Mouse (Mus musculus): ENCODE data around the gene Hist1h2bg. TPM values are rescaled to one million over a fixed set of nuclear protein-coding genes. Genes with fewer than 3 reads are reported as not detected.
A peak's percentile ranks its signal among the peaks of the same experiment; 100 is the strongest.
"Not testable (repeated sequence)": the region's sequence is repeated elsewhere in the genome, so short reads cannot be mapped to it uniquely, and the experiment has no call there.

Gene Hist1h2bg
- total and polyA plus RNA-seq, 2 experiments from 2014 or later: 4.3 to 1,110 TPM

DNA sequence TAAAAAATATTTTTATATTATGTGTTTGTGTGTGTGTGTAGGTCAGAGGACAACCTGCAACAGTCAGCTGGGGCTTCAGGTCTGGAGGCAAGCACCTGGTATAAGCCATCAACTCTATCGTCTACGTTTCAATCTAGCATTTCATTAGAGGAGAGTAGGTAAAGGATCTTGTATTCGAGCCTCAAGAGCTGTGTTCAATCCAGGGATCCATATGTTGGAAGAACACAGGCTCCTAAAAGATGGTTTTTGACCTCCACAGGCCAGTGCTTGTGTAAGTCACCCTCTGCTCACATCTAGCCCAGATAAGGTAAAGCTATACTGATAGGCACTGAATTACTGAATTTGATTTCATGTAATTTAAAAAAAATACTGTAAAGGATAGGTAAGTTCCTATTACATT lies 14.3 kb upstream of the Hist1h2bg start:
- no peak for TF ChIP-seq CTCF (IDR thresholded peaks at IDR 0.05; ENCODE audit: low read depth)
- no peak for TF ChIP-seq EP300 (IDR thresholded peaks at IDR 0.05; ENCODE audit: low read depth)
- H3K27ac ChIP-seq (ENCODE audit: low read depth): peak overlapping the region; percentile 57; the same call in 1 of the 2 replicates
- H3K4me1 ChIP-seq (ENCODE audit: control insufficient read depth, insufficient read depth): 0 out of 2 replicates have a peak, but pooled peaks cover 5% of the 10 kb centered on the region
- 76% methylated on average over 3 of the region's 3 CpGs for WGBS
- DNase-seq (ENCODE audit: low spot score) (no peak), ATAC-seq (ENCODE audit: insufficient read depth, low read depth) (no peak)
- H3K27me3 ChIP-seq (ENCODE audit: control insufficient read depth, insufficient read depth, low read length): no peaks in the 10 kb centered on the region
- H3K9me3 ChIP-seq (replicated peaks; ENCODE audit: control insufficient read depth, low read length): no peaks in the 10 kb centered on the region
- H3K36me3 ChIP-seq (replicated peaks; ENCODE audit: control insufficient read depth, insufficient read depth, low read length): no peaks in the 10 kb centered on the region
- no peak overlapping the region for H3K4me3 ChIP-seq (ENCODE audit: low read depth, low read length)
- no peak overlapping the region for H3K4me2 ChIP-seq (ENCODE audit: low read depth, low read length)
- no peak overlapping the region for H3K9ac ChIP-seq (replicated peaks; ENCODE audit: low read depth, low read length)

DNA sequence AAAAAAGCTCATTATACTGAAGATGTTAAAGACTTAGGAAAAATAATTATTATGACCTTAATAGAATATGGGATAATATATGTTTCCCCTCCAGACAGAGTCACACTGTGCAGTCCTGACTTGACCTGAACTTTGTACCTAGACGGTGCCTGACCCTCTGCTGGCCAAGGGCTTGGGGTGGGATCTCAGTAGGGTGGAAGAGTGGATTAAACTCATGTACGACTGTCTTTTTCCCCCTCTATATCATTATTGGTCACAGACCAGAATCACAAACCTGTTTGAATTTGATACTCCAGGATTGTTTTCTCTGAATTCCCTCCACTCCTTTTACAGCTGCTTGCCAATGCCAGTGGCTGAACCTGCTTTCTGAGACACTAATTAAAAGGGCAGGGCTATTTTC lies 10.5 kb upstream of the Hist1h2bg start:
- not testable (repeated sequence) for H3K27me3 ChIP-seq (ENCODE audit: control insufficient read depth, insufficient read depth, low read length); H3K4me3 ChIP-seq (ENCODE audit: low read depth, low read length); DNase-seq (ENCODE audit: low spot score); H3K36me3 ChIP-seq (replicated peaks; ENCODE audit: control insufficient read depth, insufficient read depth, low read length); H3K4me2 ChIP-seq (ENCODE audit: low read depth, low read length); H3K9ac ChIP-seq (replicated peaks; ENCODE audit: low read depth, low read length); H3K9me3 ChIP-seq (replicated peaks; ENCODE audit: control insufficient read depth, low read length); H3K4me1 ChIP-seq (ENCODE audit: control insufficient read depth, insufficient read depth); ATAC-seq (ENCODE audit: insufficient read depth, low read depth); H3K27ac ChIP-seq (ENCODE audit: low read depth)
- WGBS: 41% methylated on average over 2 of the region's 2 CpGs

DNA sequence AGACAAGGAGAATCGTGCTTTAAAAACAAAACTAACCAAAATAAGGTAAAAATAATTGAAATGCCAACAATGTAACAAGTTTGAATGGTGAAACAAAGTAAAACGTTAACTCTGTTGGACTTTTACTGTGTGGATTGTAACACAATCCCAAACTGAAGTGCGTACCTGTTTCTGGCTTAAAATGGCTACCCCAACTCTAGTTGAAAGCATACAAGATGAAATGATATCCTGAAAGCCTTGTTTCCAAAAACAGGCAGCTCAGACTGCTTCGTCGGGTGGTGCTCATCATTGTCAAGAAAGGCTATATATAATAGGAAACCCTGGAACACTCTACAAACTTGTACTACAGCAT lies 9.7 kb upstream of the Hist1h2bg start:
- ATAC-seq (ENCODE audit: insufficient read depth, low read depth); H3K9me3 ChIP-seq (replicated peaks; ENCODE audit: control insufficient read depth, low read length); H3K36me3 ChIP-seq (replicated peaks; ENCODE audit: control insufficient read depth, insufficient read depth, low read length); H3K27me3 ChIP-seq (ENCODE audit: control insufficient read depth, insufficient read depth, low read length); DNase-seq (ENCODE audit: low spot score); H3K4me1 ChIP-seq (ENCODE audit: control insufficient read depth, insufficient read depth): not testable (repeated sequence)
- 2% methylated on average over 2 of the region's 5 CpGs for WGBS
- peak overlapping the region; percentile 98 for H3K27ac ChIP-seq (ENCODE audit: low read depth)
- H3K4me3 ChIP-seq (ENCODE audit: low read depth, low read length): peak overlapping the region; percentile 51
- H3K4me2 ChIP-seq (ENCODE audit: low read depth, low read length): peak overlapping the region; percentile 74
- H3K9ac ChIP-seq (replicated peaks; ENCODE audit: low read depth, low read length): peak overlapping the region; percentile 59; the same call in 1 of the 2 replicates

DNA sequence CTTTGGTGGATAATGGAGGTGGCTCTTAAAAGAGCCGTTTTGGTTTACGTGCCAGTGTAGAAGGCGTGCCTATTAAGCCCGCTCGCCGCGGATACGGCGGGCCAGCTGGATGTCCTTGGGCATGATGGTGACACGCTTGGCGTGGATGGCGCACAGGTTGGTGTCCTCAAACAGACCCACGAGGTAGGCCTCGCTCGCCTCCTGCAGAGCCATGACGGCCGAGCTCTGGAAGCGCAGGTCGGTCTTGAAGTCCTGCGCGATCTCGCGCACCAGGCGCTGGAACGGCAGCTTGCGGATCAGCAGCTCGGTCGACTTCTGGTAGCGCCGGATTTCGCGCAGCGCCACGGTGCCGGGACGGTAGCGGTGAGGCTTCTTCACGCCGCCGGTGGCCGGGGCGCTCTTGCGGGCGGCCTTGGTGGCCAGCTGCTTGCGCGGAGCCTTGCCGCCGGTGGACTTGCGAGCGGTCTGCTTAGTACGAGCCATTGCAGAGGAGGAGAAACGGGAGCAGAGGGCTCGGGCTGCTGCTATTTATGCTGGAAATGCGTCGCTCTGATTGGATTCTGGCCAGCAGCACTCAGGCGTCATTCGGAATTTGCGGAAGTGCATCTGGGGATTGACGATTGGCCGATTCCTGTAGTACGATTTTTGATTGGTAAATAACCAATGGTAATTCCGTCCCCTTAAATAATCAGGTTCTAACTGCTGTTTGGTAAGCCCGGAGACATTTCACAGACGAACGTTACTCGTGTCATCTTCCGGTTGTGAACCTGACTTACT lies 9.1 kb upstream of the Hist1h2bg start, which contains the start of gene Hist1h3e:
TSS of gene Hist1h3e (minus strand) at position 487 of the 777 bp plus-strand sequence.
- H3K36me3 ChIP-seq (replicated peaks; ENCODE audit: control insufficient read depth, insufficient read depth, low read length); H3K4me1 ChIP-seq (ENCODE audit: control insufficient read depth, insufficient read depth); H3K9me3 ChIP-seq (replicated peaks; ENCODE audit: control insufficient read depth, low read length); H3K27me3 ChIP-seq (ENCODE audit: control insufficient read depth, insufficient read depth, low read length): not testable (repeated sequence)
- Histone ChIP-seq H3K4me3 (ENCODE audit: low read depth, low read length) (peak within 1 kb of the TSS; percentile 51), H3K9ac (replicated peaks; ENCODE audit: low read depth, low read length) (peak within 1 kb of the TSS; percentile 59), H3K27ac (ENCODE audit: low read depth) (peak within 1 kb of the TSS; percentile 98), H3K4me2 (ENCODE audit: low read depth, low read length) (peak within 1 kb of the TSS; percentile 74)
- ATAC-seq (ENCODE audit: insufficient read depth, low read depth) (peak; percentile 89), DNase-seq (ENCODE audit: low spot score) (peak; percentile 98)
- WGBS: under 1% methylated on average over 36 of the region's 67 CpGs

DNA sequence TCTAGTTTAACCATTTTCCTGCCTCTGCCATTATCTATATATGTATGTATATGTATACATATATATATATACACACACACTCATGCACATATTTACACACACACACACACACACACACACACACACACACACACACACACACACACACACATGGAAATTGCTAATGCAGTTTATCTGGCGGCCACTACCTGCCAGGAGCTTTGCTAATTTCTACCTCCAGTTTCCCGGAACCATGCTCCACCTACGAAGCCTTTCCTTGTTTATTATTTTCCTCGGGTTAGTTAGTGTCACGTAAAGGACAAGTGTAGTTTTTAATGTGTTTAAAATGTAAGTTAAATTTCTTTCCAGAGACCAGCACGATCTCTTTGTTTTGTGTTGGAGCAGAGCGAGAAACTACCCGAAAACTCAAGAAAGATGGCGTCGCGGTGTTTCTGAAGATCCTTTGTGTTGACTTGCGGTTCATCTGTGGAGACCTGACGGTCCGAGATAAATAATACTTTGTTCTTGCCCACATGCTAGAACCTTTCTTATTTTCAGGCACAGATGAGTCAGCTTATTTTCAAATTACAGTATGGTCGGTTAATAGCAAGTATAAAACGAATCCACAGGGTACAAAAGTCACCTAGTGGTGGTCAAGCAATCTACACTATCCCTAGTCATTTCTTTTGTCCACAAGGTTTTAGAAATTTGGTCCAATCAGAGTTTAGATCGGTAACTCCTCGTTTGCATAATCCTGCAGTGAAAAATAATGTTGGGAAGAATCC lies 8.3 kb upstream of the Hist1h2bg start:
- WGBS: 5% methylated on average over 18 of the region's 18 CpGs

More for the DNA sequence above, 8.3 kb upstream of the Hist1h2bg start:
- Histone ChIP-seq H3K4me2 (ENCODE audit: low read depth, low read length) (peak overlapping the region; percentile 74), H3K9ac (replicated peaks; ENCODE audit: low read depth, low read length) (peak overlapping the region; percentile 59), H3K27me3 (ENCODE audit: control insufficient read depth, insufficient read depth, low read length) (no peaks in the 10 kb centered on the region), H3K36me3 (replicated peaks; ENCODE audit: control insufficient read depth, insufficient read depth, low read length) (no peaks in the 10 kb centered on the region), H3K27ac (ENCODE audit: low read depth) (peak overlapping the region; percentile 98), H3K9me3 (replicated peaks; ENCODE audit: control insufficient read depth, low read length) (no peaks in the 10 kb centered on the region), H3K4me3 (ENCODE audit: low read depth, low read length) (peak overlapping the region; percentile 51), H3K4me1 (ENCODE audit: control insufficient read depth, insufficient read depth) (no peaks in the 10 kb centered on the region)
- TF ChIP-seq EP300 (IDR thresholded peaks at IDR 0.05; ENCODE audit: low read depth) (no peak), CTCF (IDR thresholded peaks at IDR 0.05; ENCODE audit: low read depth) (peak; percentile 44)
- DNase-seq (ENCODE audit: low spot score): peak; percentile 88
- ATAC-seq (ENCODE audit: insufficient read depth, low read depth): peak; percentile 54

All from heart, postnatal 0 days (tissue).